Mouse (Mus musculus): ENCODE results near the gene Snapc2. TPM values are rescaled to one million over a fixed set of nuclear protein-coding genes. Genes with fewer than 3 reads are reported as not detected.
"Not testable (repeated sequence)": the region's sequence is repeated elsewhere in the genome, so short reads cannot be mapped to it uniquely, and the experiment has no call there.

The Snapc2 gene
- polyA plus RNA-seq, 1 experiment from 2014 or later: 41.6 TPM

DNA sequence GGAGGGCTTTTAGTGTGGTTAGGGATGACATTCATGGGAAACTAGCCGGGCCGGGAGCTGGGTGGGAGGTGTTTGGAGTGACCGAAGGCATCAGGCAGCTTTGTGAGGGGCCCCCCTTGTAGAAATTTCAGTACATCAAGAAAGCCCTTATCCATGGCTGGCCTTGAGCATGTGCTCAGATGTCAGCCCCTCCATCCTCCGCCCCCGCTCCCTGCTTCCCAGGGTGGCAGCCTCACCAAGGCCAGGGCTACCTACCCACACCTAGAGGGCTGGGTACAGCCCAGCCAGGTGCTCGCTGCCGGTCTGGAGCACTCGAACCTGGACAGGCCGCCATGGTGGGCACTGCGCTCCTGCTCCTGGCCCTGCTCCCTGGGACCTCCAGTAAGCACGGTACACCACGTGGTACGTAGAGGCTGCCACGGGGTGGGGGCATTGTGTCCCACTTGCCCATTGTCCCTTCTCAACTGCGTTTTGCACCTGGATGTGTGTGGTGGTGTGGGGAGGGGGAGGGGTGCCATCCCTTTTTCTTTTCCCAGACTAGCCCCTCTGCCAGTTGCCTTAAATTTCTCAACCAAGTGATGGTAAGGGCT lies 4.8 kb upstream of the Snapc2 start, which contains the start of gene Tgfbr3l:
TSS of gene Tgfbr3l (plus strand) at position 264 of the 590 bp plus-strand sequence.
- no peak within 1 kb of the TSS; the same call in 1 of the 2 replicates for H3K9ac ChIP-seq (ENCODE audit: low read length)
- no peaks in the 10 kb centered on the region for H3K27me3 ChIP-seq (ENCODE audit: control insufficient read depth, insufficient read depth, low read length)
- no peak within 1 kb of the TSS for H3K4me2 ChIP-seq (ENCODE audit: low read depth, low read length)
- H3K27ac ChIP-seq (ENCODE audit: low read length): no peak within 1 kb of the TSS
- no peak for ATAC-seq (ENCODE audit: insufficient read depth, low FRiP score)
- H3K36me3 ChIP-seq (ENCODE audit: control insufficient read depth, insufficient read depth, low read length): peaks cover 28% of the 10 kb centered on the region
- peaks cover 4% of the 10 kb centered on the region for H3K4me1 ChIP-seq (ENCODE audit: control insufficient read depth, insufficient read depth, low read length)
- 74% methylated on average over 15 of the region's 15 CpGs for WGBS
- no peak within 1 kb of the TSS for H3K4me3 ChIP-seq (replicated peaks; ENCODE audit: low read length)
- H3K9me3 ChIP-seq (replicated peaks; ENCODE audit: control insufficient read depth, low read length): no peaks in the 10 kb centered on the region

DNA sequence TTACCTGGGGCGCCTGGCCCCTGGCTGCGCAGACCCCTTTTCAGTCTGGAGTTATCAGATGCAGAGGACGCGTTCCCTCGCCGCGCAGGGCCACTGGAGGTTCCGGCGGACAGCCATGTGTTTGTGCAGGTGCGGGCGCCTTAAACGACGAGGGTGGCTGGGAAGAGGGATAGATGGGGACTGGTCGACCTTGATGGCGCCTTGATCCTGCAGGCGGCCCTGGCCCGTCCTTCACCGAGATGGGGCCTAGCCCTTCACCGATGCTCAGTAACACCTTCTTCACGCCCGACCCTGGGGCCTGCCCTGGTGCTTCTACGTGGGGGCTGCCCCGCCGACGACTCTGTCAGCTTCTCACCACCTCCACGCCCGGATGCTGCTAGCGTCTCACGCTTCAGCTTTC lies 3.7 kb upstream of the Snapc2 start:
- no peak for ATAC-seq (ENCODE audit: insufficient read depth, low FRiP score)
- Histone ChIP-seq H3K27me3 (ENCODE audit: control insufficient read depth, insufficient read depth, low read length) (no peaks in the 10 kb centered on the region), H3K9me3 (replicated peaks; ENCODE audit: control insufficient read depth, low read length) (no peaks in the 10 kb centered on the region), H3K27ac (ENCODE audit: low read length) (no peak overlapping the region), H3K36me3 (ENCODE audit: control insufficient read depth, insufficient read depth, low read length) (peaks cover 20% of the 10 kb centered on the region; the same call in 1 of the 2 replicates), H3K4me3 (replicated peaks; ENCODE audit: low read length) (no peak overlapping the region), H3K9ac (ENCODE audit: low read length) (no peak overlapping the region; the same call in 1 of the 2 replicates), H3K4me1 (ENCODE audit: control insufficient read depth, insufficient read depth, low read length) (peaks cover 11% of the 10 kb centered on the region), H3K4me2 (ENCODE audit: low read depth, low read length) (no peak overlapping the region)
- WGBS: 24% methylated on average over 29 of the region's 29 CpGs

DNA sequence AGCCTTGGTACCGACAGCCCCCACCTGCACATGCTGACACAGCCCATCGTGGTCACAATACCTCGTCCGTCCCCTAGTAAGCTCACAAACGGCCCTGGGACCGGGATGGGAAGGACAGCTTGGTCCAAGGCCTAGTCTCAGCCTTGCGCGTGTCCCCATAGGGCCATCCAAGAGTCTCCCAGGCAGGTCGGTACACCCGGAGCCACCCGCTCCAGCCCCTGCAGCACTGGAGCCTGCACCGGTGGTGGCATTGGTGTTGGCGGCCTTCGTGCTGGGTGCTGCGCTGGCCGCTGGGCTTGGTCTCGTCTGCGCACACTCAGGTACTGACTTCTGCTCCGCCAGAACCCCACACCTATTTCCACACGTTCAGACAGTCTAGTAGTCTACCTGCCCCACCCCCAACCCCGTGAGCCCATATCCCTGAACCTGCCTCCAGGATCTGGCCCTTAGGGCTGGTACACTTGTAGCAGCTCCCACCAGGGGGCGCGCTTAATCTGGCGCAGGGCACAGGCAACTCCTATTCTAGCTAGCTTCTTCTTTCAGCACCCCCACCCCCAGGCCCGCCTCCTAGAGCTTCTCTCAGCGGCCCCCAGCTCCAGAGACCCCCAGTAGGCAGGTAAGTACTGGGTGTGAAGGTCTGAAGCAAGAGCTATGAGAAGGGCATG lies 2.4 kb upstream of the Snapc2 start:
- H3K36me3 ChIP-seq (ENCODE audit: control insufficient read depth, insufficient read depth, low read length): peaks cover 12% of the 10 kb centered on the region; the same call in 1 of the 2 replicates
- 39% methylated on average over 26 of the region's 26 CpGs for WGBS

DNA sequence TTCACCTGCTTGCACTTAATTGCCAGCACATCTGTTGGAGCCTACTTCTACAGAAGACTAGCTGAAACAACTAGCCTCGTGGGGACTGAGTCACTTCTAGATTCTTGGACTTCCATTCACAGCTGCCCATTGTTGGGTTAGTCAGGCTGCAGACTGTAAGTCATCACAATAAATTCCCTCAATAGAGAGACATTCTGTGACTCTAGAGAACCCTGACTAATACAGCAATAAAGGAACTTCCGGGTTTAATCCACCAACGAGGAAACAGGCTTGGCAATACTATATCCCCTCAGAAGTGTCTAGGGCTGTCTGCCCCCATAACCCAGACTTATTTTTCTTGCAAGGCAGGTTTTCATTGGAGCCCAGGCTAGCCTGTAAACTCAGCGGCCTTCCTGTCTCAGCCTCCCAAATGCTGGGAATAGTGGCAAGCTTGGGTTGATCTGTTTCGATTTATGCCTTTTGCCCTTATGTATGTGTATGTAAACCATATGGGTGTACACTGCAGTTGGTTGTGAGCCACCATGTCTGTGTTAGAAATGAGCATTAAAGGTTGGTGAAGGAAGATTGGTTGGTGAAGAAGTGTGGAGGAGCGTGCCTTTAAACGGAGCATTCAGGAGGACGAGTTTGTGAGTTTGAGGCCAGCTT lies 642 bp upstream of the Snapc2 start:
- Histone ChIP-seq H3K4me2 (ENCODE audit: low read depth, low read length) (peak overlapping the region; percentile 81), H3K4me3 (replicated peaks; ENCODE audit: low read length) (peak overlapping the region; percentile 93), H3K9me3 (replicated peaks; ENCODE audit: control insufficient read depth, low read length) (no peaks in the 10 kb centered on the region), H3K27me3 (ENCODE audit: control insufficient read depth, insufficient read depth, low read length) (no peaks in the 10 kb centered on the region), H3K36me3 (ENCODE audit: control insufficient read depth, insufficient read depth, low read length) (peaks cover 5% of the 10 kb centered on the region), H3K9ac (ENCODE audit: low read length) (peak overlapping the region; percentile 96), H3K4me1 (ENCODE audit: control insufficient read depth, insufficient read depth, low read length) (peaks cover 12% of the 10 kb centered on the region), H3K27ac (ENCODE audit: low read length) (peak overlapping the region; percentile 58; the same call in 1 of the 2 replicates)
- WGBS: 40% methylated on average over 8 of the region's 8 CpGs
- no peak for ATAC-seq (ENCODE audit: insufficient read depth, low FRiP score)

More for the DNA sequence above, 2.4 kb upstream of the Snapc2 start:
- H3K4me1 ChIP-seq (ENCODE audit: control insufficient read depth, insufficient read depth, low read length): peaks cover 12% of the 10 kb centered on the region
- H3K27ac ChIP-seq (ENCODE audit: low read length): no peak overlapping the region
- no peak overlapping the region for H3K9ac ChIP-seq (ENCODE audit: low read length)
- no peaks in the 10 kb centered on the region for H3K27me3 ChIP-seq (ENCODE audit: control insufficient read depth, insufficient read depth, low read length)
- peak; percentile 33; the same call in 1 of the 2 replicates for ATAC-seq (ENCODE audit: insufficient read depth, low FRiP score)
- H3K4me2 ChIP-seq (ENCODE audit: low read depth, low read length): no peak overlapping the region
- H3K9me3 ChIP-seq (replicated peaks; ENCODE audit: control insufficient read depth, low read length): no peaks in the 10 kb centered on the region
- H3K4me3 ChIP-seq (replicated peaks; ENCODE audit: low read length): no peak overlapping the region

DNA sequence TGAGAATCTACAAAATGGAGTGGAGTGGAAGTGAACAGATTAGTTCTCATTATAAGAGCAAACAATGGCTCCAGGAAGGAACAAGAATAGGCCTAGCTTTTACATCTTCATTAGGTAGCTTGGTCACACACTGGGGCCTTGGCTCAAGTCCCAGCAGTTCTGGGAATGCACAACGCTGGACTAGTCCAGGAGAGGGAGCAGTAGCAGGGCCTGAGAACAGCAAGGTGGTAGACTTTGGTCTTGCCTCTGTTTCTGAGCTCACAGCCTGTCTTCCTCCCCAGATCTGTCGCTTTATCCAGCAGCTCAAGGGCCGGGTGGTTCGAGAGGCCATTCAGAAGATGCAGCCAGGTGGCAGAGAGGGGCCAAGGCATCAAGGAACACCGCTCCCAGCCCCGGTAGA lies 1.1 kb downstream of the Snapc2 start:
- peaks cover 19% of the 10 kb centered on the region for H3K4me1 ChIP-seq (ENCODE audit: control insufficient read depth, insufficient read depth, low read length)
- peak overlapping the region; percentile 91 for H3K27ac ChIP-seq (ENCODE audit: low read length)
- H3K27me3 ChIP-seq (ENCODE audit: control insufficient read depth, insufficient read depth, low read length): no peaks in the 10 kb centered on the region
- 0 out of 2 replicates have a peak overlapping the region, but pooled peaks have one; percentile 46 for H3K9ac ChIP-seq (ENCODE audit: low read length)
- no peak for ATAC-seq (ENCODE audit: insufficient read depth, low FRiP score)
- H3K36me3 ChIP-seq (ENCODE audit: control insufficient read depth, insufficient read depth, low read length): peaks cover 5% of the 10 kb centered on the region
- H3K9me3 ChIP-seq (replicated peaks; ENCODE audit: control insufficient read depth, low read length): no peaks in the 10 kb centered on the region
- peak overlapping the region; percentile 93 for H3K4me3 ChIP-seq (replicated peaks; ENCODE audit: low read length)
- WGBS: 61% methylated on average over 6 of the region's 6 CpGs
- peak overlapping the region; percentile 81 for H3K4me2 ChIP-seq (ENCODE audit: low read depth, low read length)

DNA sequence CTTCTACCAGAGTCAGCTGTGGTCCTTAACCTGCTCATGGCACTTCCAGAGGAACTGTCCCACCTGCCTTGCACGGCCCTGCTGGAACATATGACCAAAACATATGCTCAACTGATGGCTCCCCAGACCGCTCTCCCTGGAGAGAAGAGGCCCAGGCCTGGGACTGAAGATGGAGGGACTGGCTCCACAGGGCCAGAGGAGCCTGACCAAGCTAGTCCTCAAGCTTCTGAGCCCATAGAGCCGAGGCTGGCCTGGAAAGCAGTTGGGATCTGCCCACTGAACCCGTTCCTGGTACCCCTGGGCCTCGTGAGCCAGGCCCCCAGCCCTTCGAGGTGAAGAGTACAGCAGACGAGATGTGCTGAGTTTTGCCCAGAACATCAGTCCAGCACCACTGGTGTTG lies 2.6 kb downstream of the Snapc2 start:
- ATAC-seq (ENCODE audit: insufficient read depth, low FRiP score): not testable (repeated sequence)

DNA sequence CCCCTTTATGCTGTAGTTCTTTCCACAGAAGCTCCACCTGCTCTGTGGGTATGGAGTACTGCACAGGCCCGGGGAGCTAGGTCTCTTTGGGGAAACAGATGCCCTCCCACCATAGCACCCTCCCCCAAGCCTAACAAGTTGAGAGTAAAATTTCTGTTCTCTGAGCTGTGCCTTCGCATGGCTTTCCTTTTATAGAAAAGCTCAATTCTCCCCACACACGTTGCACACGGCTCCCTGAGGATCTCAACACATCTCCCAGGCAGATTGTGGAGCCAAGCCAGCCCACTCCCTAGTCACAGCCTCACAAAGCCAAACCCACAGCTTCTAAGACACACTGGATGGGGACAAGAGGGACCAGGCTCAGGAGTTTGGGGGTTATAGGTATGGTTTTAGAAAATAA lies 4.0 kb downstream of the Snapc2 start:
- peaks cover 9% of the 10 kb centered on the region for H3K36me3 ChIP-seq (ENCODE audit: control insufficient read depth, insufficient read depth, low read length)
- no peaks in the 10 kb centered on the region for H3K9me3 ChIP-seq (replicated peaks; ENCODE audit: control insufficient read depth, low read length)
- peak overlapping the region; percentile 78 for H3K27ac ChIP-seq (ENCODE audit: low read length)
- no peak for ATAC-seq (ENCODE audit: insufficient read depth, low FRiP score)
- no peaks in the 10 kb centered on the region for H3K27me3 ChIP-seq (ENCODE audit: control insufficient read depth, insufficient read depth, low read length)
- peak overlapping the region; percentile 80 for H3K9ac ChIP-seq (ENCODE audit: low read length)
- H3K4me2 ChIP-seq (ENCODE audit: low read depth, low read length): no peak overlapping the region
- no peak overlapping the region for H3K4me3 ChIP-seq (replicated peaks; ENCODE audit: low read length)
- WGBS: 46% methylated on average over 4 of the region's 4 CpGs
- H3K4me1 ChIP-seq (ENCODE audit: control insufficient read depth, insufficient read depth, low read length): peaks cover 26% of the 10 kb centered on the region

More for the DNA sequence above, 2.6 kb downstream of the Snapc2 start:
- H3K27ac ChIP-seq (ENCODE audit: low read length); H3K9me3 ChIP-seq (replicated peaks; ENCODE audit: control insufficient read depth, low read length); H3K4me3 ChIP-seq (replicated peaks; ENCODE audit: low read length); H3K4me2 ChIP-seq (ENCODE audit: low read depth, low read length); H3K36me3 ChIP-seq (ENCODE audit: control insufficient read depth, insufficient read depth, low read length); H3K9ac ChIP-seq (ENCODE audit: low read length); H3K27me3 ChIP-seq (ENCODE audit: control insufficient read depth, insufficient read depth, low read length): not testable (repeated sequence)
- peaks cover 26% of the 10 kb centered on the region for H3K4me1 ChIP-seq (ENCODE audit: control insufficient read depth, insufficient read depth, low read length)
- 81% methylated on average over 7 of the region's 7 CpGs for WGBS

DNA sequence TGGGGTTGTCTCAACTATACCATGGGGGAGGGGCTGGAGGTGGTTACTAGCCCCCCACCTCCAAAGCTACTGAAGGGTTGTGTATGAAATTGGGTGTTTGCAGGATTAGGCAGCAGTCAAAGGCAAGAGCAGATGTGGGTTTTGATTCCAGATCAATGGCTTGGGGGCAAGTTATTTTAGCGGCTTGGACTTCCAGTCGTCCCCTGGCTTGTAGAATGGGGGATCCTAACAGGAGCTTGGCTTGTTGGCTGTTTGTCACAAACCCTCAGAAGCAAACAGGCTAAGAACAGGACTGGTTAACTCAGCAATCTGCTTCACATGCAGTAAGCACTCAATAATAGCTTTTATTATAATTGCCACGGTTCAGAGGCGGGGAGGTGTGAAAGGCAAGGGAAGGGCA lies 4.5 kb downstream of the Snapc2 start:
- peak overlapping the region; percentile 80 for H3K9ac ChIP-seq (ENCODE audit: low read length)
- H3K9me3 ChIP-seq (replicated peaks; ENCODE audit: control insufficient read depth, low read length): no peaks in the 10 kb centered on the region
- H3K36me3 ChIP-seq (ENCODE audit: control insufficient read depth, insufficient read depth, low read length): peaks cover 9% of the 10 kb centered on the region
- H3K4me3 ChIP-seq (replicated peaks; ENCODE audit: low read length): no peak overlapping the region
- WGBS: 79% methylated on average over 4 of the region's 4 CpGs
- no peak for ATAC-seq (ENCODE audit: insufficient read depth, low FRiP score)
- H3K4me2 ChIP-seq (ENCODE audit: low read depth, low read length): 0 out of 2 replicates have a peak overlapping the region, but pooled peaks have one; percentile 91
- H3K4me1 ChIP-seq (ENCODE audit: control insufficient read depth, insufficient read depth, low read length): peaks cover 24% of the 10 kb centered on the region
- no peaks in the 10 kb centered on the region for H3K27me3 ChIP-seq (ENCODE audit: control insufficient read depth, insufficient read depth, low read length)
- H3K27ac ChIP-seq (ENCODE audit: low read length): peak overlapping the region; percentile 78

DNA sequence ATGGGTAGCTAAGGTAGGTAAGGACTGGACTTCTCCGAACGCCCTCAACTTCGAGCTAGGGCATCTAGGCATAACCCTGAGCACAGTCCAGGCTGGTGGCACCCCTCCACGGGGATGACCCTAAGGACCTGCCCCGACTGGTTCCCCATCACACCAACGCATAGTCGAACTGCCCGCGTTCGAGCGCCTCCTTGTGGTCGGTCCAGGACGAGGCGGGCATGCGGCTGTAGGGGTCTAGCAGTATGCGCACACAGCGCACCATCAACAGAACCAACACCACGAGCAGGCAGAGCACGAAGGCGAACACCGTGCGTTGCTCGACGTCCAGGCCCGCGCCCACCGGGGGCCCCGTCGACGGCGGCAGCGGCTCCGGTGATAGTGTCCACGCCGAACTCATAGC lies 5.4 kb downstream of the Snapc2 start:
- Histone ChIP-seq H3K27ac (ENCODE audit: low read length) (peak overlapping the region; percentile 78), H3K27me3 (ENCODE audit: control insufficient read depth, insufficient read depth, low read length) (no peaks in the 10 kb centered on the region), H3K4me2 (ENCODE audit: low read depth, low read length) (peak overlapping the region; percentile 91), H3K9ac (ENCODE audit: low read length) (peak overlapping the region; percentile 80), H3K9me3 (replicated peaks; ENCODE audit: control insufficient read depth, low read length) (no peaks in the 10 kb centered on the region), H3K36me3 (ENCODE audit: control insufficient read depth, insufficient read depth, low read length) (peaks cover 9% of the 10 kb centered on the region), H3K4me1 (ENCODE audit: control insufficient read depth, insufficient read depth, low read length) (peaks cover 21% of the 10 kb centered on the region), H3K4me3 (replicated peaks; ENCODE audit: low read length) (peak overlapping the region; percentile 79)
- 3% methylated on average over 33 of the region's 35 CpGs for WGBS
- peak; percentile 48 for ATAC-seq (ENCODE audit: insufficient read depth, low FRiP score)
